Mouse (Mus musculus): ENCODE measurements around the gene Stab2. TPM values are rescaled to one million over a fixed set of nuclear protein-coding genes. Genes with fewer than 3 reads are reported as not detected.

The Stab2 gene
- total RNA-seq, 2 experiments from 2014 or later, result not detected

DNA sequence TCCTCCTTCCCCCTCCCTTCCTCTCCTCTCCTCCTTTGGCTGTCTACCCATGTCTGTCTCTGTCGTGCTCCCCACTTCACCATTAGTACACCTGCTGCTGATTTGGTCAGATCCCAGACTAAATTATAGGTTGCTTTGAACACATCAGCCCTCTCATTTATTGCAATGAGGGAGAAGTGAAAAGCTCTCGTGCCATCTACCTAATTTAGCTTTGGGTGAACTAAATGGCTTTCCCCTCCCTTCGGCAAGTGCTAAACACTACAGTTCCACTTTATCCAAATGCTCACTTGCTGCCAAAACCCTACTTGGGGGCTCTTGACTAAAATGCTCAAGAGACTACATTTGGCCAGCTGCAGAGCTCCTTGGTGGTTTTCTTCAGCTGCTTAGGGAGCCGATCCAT is 171.0 kb downstream of the Stab2 start:
- ATAC-seq (replicated peaks; ENCODE audit: poor library complexity), result no peak

DNA sequence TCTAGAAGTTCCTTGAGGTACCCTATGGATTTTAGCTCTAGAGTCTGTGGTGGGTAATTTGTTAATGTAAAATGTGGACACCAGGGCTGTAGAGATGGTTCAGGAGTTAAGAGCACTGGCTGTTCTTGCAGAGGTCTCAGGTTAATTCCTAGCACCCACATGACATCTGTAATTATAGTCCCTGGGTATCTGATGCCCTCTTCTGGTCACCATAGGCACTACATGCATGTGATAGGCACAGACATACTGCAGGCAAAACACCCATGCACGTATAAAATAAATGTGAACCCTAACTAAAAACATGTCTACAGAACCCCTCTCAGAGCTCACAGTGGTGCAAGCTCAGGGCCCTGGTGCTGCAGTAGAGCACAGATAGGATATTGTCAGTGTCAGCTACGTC is 178.3 kb downstream of the Stab2 start:
- 0 out of 2 replicates have a peak, but pooled peaks have one; percentile 37 for ATAC-seq (replicated peaks; ENCODE audit: poor library complexity)

DNA sequence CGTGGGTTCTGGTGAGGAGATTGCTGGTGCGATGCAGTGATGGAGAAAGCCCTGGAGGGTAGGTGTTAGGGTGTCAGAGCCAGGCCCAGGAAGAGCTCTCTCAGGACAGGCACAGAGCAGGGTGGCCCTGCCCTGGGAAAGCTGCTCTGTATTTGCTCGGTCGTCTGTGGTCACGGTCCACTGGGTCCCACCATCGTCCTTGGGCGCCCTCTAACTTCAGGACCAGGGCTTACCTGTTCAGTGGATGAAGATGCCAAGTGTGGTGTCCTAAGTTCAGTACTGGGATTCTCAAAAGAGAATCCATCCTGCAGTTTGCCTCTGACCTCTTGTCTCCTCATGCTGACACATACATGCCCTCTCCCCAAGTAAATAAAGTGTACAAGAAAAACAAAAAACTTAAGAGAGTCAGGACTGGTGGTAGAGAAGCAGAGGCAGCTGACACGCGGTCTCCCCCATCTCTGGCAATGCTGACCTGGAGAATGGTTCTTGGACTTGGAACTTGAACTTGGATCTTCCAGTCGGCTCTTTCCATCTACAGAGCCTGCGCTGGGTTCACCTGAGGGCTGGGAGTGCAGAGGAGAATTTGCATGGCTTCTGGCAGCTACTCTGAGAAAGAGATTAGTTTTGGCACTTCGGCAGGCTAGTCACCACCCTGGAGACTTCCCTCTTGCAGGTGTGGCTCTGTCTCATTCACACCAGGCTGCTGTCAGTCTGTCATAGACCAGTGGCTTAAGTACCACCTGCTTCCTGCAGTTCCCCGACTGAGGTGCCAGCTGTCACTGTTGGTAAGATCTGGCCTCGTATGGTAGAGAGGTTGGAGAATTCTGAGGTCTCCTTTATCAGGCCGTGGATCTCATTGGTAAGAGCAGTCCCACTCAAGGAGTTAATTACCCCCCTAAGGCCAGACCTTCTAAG is 179.3 kb downstream of the Stab2 start:
- no peak for ATAC-seq (replicated peaks; ENCODE audit: poor library complexity)

DNA sequence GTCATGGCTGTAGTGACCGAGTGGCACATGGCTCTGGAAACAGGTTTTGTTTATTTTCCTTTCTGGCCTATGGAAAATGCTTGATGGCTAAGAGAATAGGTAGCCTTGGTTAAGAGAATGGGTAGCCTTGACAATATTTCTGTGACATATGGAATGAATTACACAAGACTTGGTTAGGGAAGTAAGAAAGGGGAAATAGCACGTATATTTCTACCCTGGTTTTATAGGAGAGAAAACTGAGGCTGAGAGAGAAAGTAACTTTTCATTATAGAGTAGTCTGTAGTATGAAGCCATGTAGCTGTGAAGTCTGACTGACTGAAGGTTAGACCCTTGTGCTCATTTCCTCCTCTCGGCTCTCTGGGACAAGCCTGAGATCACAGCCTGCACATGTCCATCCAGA is 180.9 kb downstream of the Stab2 start:
- ATAC-seq (replicated peaks; ENCODE audit: poor library complexity), result peak; percentile 72

DNA sequence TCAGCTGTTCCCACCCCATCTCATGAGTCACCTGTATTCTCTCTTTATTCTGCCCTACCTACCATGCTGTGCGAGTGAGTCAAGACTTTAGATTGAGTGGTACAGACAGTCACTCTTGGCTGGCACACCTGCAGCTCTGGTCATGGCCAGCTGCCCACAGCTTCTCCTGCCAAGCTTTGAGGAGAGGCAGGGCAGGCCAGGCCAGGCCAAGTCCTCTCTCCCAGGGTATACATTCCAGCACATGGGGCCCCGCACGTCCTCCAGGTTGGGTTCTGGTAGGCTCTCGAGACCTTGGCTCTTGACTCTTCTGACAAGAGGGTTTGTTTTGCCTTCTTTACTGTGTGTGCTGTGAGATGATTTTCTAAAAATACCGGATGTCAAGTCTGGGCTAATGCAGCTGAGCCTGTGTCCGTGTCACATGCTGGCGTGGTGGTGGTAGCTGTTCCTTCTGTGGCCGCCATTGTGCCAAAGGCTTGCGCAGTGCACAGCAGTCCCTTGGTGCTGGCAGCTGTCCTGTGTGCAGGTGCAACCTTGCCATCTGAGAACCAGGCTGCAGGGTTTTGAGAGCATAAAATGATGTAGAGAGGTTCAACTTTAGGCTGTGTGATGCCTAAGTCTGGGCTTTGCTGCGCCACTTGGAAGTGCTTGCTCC is 181.8 kb downstream of the Stab2 start:
- ATAC-seq (replicated peaks; ENCODE audit: poor library complexity), result no peak

DNA sequence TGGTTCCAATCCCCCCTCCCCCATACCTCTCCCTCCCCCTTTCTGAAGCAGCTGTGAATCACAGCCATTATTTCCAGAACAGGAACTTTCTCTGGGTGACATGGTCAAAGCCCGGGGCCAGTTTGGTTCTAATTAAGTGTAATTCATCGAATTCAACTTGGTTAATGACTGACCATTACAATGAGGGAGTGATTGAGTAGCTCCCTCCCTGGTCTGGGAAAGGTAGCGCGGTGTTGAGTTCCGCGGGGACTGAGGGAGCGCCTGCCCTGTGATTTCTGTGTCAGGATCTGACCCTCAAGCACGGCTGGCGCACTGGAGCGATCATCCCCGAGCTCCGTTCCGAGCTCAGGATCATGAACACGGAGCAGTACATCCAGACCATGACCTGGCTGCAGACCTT is 183.0 kb downstream of the Stab2 start:
- no peak for ATAC-seq (replicated peaks; ENCODE audit: poor library complexity)

DNA sequence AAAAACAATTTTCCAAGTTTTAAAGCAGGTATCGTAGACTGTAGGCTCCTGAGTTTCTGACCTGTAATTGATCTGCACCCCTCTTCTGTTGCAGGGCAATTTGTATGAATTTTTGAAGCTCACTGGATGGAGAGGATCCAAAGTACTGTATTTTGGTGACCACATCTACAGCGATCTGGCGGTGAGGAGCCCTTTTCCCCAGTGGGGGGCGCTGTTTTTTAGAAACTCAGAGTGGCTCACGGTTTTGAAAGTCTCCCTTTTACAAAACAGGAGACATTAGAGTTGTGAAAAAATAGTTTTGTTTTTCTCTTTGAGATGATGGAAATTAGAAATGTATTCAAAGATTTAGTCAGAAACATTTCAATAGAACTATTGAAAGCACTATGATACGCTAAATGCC is 183.7 kb downstream of the Stab2 start:
- ATAC-seq (replicated peaks; ENCODE audit: poor library complexity), result no peak

DNA sequence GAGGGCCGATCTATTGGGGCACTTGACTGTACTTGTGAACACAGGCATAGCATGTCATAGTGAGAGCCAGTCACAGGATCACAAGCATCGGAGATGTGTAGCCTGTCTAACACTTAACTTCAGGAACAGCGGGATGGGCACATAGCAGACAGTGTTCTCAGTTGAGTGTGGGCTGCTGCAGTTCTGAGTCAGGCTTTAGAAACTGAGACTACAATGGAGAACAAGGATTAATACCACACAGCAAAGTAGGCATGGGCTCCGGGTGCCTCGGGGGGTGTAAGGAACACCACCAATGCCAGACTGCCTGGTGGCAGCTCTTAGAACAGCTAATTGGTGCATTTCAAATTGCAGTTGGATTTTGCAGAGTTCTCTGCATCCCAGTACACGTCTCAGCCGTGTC is 186.8 kb downstream of the Stab2 start:
- no peak for ATAC-seq (replicated peaks; ENCODE audit: poor library complexity)

DNA sequence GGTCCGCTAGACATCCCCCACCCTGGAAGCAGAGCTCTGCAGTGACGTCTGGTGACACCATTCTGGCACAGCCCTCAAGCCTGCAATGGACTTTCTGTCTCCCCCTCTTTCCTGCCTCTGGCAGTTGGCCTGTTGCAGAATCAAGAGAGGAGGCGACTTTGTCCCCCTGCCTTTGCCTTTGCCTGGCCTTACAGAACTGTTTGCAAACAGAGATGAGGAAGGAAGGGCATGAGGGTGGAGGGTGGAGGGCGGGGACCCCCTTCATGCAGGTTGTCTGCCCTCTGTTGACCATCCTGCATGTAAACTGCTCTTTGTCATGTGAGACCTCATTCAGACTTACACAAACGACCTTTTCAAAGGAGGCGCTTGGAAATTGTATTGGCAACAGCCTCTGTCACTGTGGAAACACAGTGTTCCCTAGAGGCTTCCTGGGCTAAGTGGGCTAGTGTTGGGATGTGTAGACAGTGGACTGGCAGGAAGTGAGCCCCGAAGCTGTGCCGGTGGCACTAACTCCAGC is 188.1 kb downstream of the Stab2 start:
- ATAC-seq (replicated peaks; ENCODE audit: poor library complexity), result peak; percentile 52

DNA sequence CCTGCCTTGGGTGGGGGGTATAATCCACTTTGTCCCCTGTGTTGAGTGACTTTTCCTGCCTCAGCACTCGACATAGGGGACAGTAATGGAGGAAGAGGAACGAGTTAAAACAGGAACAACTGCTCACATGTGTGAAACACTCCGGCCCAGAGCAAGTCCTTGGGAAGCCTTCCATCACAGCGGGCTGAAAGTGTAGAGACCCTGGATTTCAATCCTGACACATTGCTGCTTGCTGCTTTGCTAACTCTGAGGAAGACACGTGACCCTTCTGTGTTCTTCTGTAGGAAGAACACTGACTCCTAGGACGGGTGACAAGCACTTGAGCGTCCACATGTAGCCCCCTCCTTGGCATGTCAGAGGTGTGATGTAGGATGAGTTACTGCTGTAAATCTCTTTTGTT is 192.7 kb downstream of the Stab2 start:
- no peak for ATAC-seq (replicated peaks; ENCODE audit: poor library complexity)

DNA sequence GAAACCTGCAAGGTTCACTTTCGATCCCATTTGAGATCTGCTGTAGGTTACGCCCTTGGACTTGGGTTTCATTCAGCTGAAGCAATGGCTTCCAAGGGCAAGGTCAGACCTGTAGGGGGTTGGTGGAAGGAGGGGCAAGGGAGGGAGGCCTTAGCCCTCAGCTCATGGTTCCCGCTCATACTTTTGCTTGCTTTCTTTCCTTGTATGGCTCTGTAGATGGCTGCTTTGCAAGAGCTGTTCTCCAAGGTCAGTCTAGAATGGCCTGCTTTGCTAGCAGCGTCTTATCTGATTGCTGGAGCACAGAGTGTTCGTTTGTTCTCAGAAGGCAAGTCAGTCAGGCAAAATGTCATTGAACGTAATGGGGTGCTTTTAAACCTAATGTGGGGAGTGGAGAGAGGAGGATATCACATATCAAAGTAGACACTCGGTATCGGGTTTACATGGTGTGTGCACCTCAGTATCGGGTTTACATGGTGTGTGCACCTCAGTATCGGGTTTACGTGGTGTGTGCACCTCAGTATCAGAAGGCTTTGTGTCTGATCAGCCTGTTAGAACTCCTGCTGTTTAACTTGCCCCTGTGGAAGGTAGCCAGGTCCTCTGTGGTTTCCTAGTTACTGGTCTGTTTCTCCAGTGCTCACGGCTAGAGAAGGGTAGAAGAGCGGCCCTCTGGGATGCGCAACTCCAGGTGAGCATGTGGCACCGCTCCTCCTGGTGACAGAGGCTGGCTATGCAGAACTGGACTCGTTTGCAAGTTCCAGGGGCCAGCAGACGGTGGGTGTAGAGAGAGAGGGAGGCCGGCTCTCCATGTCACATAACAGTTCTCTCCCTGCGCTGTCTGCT is 193.3 kb downstream of the Stab2 start:
- no peak for ATAC-seq (replicated peaks; ENCODE audit: poor library complexity)

DNA sequence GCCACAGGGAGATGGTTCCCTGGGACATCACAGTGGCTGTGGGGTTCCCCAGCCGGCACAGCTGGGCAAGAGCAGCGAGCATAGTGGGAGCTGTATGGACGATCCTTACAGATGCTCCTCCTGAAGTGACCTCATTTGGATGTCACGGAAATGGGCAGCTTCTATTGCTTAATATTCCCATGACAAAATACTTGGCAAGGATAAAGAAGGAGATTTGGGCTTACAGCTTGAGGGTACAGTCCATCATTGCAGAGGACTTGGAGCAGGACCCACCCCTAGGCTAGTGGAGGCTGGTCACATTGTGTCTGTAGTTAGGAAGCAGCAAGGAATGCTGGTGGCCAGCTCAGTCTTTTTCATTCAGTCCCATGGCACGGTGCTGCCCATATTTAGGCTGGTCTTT is 197.2 kb downstream of the Stab2 start:
- no peak for ATAC-seq (replicated peaks; ENCODE audit: poor library complexity)

DNA sequence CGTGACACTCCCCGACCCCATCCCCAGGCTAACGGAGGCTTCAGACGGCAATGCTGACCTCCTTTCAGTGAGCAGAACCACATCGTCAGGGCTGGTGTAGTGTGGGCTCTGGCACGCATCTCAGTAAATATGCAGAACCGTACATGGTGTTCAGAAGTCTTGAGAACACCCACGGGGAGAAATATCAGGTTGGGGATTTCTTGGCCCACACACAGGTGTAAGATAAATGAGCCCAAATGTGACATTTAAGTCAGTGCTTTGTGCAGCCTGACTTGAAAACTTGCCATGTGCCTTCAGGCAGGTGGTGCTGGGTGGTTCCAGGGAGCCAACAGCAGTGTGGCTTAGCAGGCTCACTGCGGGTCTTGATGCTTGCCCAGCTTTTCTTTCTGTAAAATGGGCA is 197.8 kb downstream of the Stab2 start:
- ATAC-seq (replicated peaks; ENCODE audit: poor library complexity), result no peak

DNA sequence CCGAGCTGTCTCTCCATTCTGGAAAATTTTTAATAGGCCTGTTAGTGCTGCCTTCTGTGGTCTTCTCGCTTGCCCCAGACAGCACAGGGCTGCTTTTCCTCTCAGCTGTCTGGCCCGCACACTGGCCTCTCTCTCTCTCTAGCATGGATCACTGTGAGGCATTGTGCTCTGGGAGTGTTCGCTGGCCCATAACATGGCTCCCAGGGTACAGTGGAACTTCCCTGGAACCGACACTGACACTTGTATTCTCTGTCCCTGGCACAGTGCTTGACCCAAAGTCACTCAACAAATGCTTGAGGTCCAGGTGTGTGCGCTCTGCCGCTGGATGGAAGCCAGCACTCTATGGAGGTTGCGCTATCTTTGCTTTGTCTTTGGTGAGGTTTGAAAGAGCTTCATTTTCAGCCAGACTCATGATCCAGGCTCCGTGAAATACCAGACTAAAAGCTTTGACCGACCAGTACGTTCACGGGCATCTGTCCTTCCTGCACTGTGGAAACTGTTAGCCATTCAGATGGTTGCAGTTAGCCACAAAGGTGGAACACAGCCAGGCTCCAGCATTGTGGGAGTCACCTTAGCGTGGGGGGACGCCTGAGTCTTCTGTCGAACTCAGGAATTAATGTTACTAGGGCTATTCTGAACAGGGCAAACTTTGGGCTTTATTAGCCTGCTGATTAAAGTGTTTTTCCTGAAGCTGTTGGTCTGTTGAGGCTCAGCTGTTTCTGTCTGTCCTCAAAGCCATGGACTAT is 199.6 kb downstream of the Stab2 start:
- ATAC-seq (replicated peaks; ENCODE audit: poor library complexity), result no peak

DNA sequence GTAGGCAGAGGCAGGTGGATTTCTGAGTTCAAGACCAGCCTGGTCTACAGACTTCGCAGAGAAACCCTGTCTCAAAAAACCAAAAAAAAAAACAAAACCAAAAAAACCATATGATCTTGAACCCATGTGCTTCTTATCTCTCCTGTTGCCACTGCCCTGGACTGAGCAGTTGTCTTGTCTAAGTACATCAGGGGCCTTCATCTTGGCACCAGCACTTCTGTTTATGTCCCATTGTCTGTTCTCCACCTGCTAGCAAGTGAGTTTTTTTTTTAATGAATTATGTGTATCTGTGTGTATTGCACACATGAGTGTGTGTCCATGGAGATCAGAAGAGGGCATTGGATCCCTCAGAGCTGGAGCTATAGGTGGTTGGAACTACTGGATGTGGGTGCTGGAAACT is 200.5 kb downstream of the Stab2 start:
- ATAC-seq (replicated peaks; ENCODE audit: poor library complexity), result peak; percentile 63

DNA sequence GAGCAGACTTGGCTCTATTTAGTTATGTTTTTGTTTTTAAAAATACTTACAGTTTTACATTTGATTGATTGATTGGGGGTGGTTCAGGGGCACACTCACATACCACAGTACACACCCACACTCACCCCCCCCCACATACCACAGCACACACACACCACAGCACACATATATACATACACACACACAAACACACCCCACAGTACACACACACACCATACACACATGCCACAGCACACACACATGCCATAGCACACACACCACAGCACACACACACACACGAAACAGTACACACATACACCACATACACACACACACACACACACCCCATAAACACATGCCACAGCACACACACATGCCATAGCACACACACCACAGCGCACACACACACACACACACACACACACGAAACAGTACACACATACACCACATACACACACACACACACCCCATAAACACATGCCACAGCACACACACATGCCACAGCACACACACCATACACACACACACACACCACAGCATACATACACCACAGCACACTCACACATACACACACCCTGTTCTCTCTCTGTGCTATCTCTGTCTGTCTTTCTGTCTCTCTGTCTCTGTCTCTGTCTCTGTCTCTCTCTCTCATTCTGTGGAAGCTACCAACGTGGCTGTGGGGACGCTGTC is 211.6 kb downstream of the Stab2 start:
- ATAC-seq (replicated peaks; ENCODE audit: poor library complexity), result no peak

DNA sequence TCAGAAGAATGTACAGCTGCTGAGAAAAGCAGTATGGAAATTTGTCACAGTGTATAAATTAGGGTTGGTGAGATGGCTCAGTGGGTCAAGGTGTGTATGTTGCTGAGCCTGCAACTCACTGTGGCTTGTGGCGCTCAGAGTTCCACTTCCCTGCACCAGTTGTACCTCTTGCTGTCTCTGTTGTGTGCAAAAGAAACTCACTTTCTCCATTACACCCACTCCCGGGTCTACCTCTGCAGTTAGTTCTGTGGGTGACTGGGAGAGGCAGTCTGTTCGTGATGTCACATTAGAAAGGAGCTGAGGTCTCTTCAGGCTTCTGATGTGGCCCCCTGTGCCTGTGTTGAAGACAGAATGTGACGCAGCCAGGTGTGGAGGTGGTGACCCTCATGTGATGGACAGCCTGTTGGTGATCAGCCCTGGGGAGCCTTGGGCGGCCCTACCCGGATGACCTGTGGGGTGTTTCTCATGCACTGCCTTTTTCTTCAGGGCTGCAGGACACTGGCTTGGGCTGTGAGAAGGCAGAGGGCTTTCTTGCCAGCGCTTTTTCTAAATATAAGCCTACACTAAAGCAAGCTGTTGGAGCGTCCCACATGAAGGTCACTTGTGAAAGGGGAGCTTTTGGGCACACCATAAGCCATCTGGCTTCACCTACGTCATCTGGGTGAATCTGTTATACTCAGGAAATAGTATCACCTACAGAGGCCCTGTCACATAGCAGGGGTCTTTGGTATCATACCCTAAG is 212.9 kb downstream of the Stab2 start:
- no peak for ATAC-seq (replicated peaks; ENCODE audit: poor library complexity)

DNA sequence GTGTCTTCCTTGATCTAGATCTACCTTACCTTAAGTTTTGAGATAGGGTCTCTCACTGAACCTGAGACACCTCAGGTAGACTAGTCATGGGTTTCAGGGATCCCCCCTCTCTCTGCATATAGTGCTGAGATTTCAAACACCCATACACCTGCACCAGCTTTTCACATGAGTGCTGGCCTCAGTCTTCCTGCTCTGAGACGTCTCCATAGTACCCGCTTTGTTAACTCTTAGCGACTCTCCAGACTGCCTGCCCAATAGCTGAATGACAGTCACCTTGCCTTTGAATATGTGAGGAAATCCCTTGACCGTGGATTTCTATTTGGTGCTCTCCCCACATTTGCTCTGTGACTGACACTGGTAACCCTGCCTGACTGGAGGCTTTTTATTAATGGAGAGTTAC is 213.6 kb downstream of the Stab2 start:
- no peak for ATAC-seq (replicated peaks; ENCODE audit: poor library complexity)

DNA sequence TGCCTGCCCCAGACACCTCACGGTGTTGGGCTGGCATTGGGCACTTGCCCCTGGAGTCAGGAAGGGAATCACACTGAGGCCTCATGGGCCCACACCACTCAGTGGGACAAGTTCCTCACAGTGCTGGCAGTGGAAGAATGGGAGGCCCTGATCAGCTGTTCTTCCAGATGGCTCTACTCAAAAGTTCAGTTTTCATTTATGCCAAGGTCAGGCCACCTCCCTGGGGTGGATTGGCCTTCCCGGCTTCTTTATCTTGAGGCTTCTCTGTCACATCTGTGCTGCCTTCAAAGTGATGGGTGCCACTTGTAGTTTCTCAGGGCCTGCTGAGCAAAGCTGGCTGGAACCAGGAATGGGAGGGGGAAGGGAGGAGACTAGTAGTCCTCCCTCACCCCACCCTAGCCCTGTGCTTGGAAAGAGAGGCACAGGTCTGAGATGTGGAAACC is 214.3 kb downstream of the Stab2 start:
- ATAC-seq (replicated peaks; ENCODE audit: poor library complexity), result peak; percentile 65

Data from megakaryocyte progenitor cell, adult 5-6 weeks (primary cell).